Mouse (Mus musculus) monocyte, adult 5-6 weeks (primary cell): ENCODE data around the gene Cdc27. TPM values are rescaled to one million over a fixed set of nuclear protein-coding genes. Genes with fewer than 3 reads are reported as not detected.

ENCODE experiments used
- ATAC-seq: fragments of 153-309, 156-312 bp; replicated peaks from 2 replicates; pipeline ENCODE4 v1.8.0; 2017; ENCODE audit warnings: mild to moderate bottlenecking; ENCODE audit not compliant: low TSS enrichment, insufficient number of reproducible peaks, severe bottlenecking, poor library complexity, low FRiP score
- total RNA-seq: library from RNA; stranded (forward); fragments of 200-1000, 200-491, 200-594 nt; gene quantifications from 3 replicates; pipeline ENCODE4 v1.2.3, GENCODE M21; 2017

Gene Cdc27
- 25.5 to 39.0 TPM (median 33.4 TPM) in 3 replicates for total RNA-seq

DNA sequence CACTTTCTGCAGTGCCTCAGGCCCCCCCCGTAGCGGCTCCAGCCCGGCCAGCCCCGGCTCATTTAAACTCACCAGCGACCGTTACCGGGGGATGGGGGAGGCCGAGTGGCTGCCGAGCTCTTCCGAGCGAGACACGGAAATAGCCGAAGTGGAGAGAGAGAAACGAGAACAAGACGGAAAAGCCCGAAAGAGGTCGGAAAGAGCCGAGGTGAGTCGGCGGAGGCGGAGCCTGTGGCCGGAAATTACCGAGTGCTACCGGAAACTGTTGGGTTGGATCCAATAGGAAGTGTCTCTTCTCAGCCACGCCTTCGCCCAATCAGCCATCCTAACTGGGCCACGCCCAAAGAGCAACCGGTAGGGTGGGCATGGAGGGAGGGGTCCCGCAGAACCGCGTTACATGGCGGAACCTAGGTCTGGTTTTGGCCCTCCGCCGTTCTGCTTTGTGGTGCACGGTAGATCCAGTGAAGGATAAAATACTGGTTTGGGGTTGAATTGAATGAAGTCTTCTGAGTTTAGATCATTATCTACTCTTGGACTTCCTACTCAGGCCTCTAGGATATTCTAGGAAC is at the start of gene Cdc27, which contains the start of gene Myl4:
Gene Cdc27 (minus strand): TSS at position 215 of the 569 bp plus-strand sequence.
Gene Myl4 (plus strand): TSS at position 258 of the 569 bp plus-strand sequence.
- peak; percentile 98 for ATAC-seq

DNA sequence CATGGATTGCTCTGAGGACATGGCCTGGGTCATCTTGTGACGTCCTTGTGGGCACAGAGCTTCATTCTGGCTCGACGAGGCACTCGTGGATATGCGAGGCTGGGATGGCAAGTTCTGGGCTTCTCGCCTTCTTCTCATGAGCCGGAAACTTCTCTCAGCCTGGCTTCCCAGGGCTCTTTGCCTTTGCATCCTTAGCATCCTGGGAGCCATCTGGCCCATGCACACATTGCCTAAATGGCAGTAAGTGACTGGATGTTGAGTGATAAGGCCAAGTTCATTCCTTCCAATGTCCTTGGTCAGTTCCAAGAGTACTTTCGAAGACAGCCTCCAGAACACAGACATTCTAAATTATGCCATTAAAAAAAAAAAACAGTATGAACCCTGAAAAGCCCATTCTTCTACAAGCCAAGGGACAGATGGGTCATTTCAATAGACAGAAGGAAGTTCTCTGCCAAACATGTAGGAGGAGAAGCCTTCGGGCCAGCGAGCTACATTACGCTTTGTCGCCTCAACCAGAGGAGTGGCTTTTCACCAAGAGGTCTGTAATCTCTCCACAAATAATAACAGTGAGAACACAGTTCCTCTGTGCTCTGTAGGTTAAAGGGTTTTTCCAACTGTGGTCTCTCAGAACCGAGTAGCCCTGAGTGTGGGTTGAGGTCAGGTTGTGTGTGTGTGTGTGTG is 49.0 kb upstream of the Cdc27 start:
- no peak for ATAC-seq

DNA sequence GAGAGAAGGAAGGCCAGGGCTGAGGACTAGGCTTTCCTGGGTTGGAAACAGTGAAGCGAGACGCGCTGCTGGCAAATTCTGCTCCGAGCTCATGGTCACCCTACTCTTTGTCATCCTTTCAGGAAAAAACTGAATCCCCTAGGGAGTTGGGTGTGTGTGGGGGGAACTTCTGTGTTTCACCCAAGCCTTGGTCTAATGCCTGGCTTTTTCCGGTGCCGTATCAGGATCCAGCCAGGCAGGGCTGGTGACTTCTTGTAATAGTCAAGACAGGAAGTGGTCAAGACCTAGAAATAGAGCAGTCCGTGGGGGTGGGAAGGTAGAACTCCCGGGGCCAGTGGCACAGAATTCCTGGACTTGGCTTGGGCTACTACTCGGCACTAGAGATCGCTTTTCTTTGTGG is 45.9 kb upstream of the Cdc27 start:
- ATAC-seq, result no peak

DNA sequence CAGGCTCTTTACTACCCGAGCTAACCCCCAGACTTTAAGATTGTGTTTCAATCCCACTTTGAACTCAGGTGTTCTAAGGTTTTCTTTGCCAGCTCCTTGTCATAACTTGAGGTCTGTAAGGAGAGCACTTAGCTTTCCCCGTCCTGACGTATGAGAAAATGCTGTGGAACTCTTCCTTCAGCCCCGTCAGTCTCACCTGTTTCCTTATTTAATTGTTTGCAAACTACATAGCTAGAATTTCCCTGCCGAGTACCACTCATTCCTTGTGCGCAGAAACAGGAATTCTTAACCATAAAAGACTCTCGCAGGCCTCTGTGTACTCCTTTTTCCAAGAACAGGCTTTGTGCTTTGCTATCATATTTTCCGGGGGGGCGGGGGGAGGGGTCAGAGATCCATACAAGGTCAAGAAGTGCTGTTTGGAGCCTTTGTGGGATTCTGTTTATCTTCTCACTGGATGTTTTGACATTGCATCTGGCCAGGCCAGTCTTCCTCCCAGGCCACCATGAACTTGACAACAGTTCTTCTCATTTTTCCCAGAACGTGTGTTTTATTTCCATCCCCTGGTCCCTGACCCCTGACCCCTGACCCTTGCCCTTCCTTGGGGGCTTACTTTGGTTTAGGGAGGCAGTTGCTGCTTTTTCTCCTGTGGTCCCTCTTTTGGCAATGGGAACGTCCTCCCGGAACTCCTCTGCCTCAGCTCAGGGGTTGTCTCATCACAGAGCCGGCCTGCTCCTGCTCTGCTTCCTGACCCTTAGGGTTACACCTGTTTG is 41.8 kb upstream of the Cdc27 start:
- no peak for ATAC-seq

DNA sequence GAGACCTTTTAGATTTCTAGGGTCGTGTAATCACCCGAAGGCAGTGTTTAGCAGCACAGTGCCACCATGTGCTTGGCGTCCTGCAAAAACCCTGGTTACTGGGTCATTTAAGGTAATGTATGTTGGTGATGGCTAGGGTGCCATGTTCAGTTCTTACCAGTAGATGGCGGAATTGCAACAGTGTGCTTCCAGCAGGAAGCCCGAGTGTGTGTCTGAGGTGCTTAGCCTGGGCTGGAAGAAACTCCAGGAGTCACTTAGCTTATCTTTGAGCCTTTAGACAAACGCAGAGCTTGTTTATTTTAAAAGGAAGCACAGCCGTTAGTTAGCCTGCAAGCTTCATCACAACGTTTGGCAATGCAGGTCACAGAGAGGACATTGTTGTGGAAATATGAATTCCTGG is 39.7 kb upstream of the Cdc27 start:
- peak; percentile 96 for ATAC-seq

DNA sequence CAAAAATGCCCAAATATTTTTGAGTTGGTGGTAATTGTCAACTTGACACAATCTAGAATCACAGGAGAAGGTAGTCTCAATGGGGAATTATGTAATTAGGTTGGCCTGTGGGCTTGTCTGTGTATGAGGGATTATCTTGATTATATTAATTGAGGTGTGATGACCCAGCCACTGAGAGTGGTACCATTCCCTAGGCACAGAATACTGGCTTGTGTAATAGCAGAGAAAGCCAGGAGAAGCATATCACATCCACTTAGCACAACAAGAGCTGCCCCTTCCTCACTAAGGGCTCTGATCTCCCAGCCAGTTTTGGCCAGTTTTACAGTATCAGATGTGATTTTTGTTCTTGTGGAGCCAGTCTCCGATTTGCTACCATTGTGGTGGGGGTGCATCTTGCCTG is 39.1 kb upstream of the Cdc27 start:
- ATAC-seq, result no peak

DNA sequence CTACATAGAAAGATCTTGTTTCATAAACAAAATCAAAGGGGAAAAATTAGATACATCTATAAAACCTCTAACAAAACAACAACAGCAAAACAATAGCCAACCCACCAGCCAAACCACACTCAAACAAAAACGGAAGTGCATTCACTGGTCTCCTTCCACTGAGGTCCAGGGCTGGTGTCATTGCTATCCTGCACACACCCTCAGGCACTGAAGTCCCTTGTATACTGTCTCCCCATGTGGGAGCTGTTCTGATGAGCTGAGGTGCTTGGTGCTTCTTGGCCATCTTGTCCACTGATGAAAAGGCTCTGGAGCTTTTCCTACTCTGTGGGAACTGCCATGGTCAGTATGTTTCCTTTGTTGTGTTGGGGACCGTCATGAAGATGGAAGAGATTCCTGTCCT is 38.1 kb upstream of the Cdc27 start:
- no peak for ATAC-seq

DNA sequence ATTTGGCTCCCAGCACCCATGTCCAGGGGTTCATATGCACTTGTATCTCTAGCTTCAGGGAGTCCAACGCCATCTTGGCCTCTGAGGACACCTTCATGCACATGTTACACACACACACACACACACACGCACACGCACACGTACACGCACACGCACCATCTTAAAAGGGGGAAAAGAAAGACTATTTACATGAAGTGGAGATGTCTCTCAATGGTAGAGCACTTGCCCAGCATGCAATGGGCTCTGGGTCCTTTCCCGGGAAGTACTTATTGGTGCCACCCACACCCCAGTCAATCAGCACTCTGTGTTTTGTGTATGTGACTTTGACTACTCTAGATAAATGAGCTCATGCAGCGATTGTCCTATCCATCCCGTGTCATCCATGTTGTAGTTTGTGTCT is 37.5 kb upstream of the Cdc27 start:
- ATAC-seq, result no peak

DNA sequence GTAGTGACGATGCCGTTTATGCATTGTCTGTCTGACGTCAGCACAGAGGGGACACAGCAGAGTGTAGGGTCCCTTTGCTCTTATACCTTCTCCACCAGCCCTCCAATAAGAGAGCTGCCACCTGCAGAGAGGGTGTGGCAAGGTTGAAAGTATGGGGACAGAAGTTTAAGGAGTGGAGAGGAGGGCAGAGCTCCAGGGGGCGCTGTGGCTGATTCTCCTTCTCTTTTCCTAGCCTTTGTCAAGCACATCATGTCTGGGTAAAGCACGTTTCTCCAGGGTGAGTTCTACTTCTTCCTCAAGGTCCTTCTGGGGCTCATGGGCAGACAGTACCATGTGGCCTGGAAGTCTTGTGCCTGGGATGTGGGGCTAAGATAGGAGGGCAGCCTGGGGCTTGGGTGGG is 35.1 kb upstream of the Cdc27 start:
- ATAC-seq, result no peak

DNA sequence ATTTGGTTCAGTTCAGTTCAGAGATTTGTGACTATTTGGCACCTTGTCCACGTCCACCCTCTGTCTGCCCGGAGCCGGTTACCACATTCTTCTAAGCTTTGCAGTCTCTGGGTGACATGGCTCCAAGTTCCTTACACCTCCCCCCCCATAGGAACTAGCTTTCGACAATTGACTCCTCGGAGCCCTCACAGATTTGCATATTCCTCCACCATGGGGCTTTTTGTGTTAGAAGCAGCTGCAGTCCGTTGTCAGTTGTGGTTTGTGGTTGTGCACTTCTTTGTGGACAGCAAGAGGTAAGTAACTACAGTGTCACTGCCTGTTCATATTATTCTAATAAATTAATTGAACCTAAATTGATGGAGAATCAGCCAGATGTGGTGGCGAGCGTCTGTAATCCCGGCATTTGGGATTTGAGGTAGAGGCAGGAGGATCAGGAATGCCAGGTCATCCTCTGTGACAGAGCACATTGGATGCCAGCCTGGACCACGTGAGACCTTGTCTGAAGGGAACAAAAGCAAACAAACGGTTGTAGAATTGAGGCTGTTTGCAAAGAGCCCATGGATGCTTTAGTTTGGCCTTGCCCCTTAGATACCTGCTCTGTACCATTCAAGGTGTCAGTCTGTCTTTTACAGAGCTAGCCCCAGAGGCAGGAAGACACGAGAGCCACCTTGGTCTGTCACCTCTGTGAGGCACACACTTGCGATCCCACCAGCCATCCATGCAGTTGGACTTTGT is 32.4 kb upstream of the Cdc27 start:
- ATAC-seq, result peak; percentile 27; the same call in 1 of the 2 replicates

DNA sequence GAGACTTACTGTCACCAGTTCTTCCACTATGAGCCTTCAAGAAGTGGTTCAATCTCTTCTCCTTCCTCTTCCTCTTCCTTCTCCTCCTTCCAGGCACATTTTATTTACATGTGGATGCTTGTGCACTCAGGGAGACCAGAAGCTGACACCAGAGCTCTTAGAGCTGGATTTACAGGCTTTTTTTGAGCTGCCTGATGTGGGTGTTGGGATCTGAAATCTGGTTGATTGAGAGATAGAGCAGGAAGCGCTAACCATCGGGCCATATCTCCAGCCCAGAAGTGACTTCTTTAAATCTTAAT is 31.8 kb upstream of the Cdc27 start:
- ATAC-seq, result no peak

DNA sequence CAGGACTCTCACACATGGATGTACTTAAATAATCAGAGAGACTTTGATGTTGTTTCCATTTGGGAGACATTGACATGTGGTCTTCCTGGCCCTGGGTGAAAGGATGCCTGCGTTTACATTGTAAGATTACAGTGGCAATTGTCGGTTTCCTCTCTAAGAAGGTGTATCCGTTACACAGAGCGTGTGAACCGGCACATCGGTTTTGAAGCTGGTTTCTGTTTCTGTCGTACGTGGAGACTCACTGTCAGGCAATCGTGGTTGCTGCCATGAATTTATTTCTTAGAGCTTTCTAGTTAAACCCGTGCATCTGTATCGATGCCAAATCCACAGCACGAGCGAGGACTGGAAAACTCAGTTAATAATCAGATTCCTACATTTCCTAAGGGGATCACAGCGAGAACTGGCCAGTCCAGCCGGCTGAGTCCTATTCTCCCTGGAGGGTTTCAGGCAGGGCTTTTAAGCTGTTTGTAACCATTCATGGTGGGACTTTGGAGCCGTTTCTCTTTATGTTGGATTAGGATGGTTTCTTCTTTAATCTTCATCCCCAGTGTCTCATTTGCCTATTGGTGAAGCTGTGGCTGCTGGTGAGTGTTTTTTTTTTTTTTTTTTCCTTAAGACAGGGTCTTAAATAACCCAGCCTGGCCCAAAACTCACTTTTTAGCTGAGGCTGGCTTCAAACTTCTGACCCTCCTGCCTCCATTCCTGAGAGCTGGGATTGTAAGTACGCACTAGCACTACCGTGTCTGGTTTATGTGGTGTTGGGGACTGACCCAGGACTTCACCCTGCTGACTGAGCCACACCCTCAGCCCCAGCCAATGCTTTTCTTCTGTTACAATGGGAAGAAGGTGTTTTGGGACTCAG is 31.3 kb upstream of the Cdc27 start:
- no peak for ATAC-seq

DNA sequence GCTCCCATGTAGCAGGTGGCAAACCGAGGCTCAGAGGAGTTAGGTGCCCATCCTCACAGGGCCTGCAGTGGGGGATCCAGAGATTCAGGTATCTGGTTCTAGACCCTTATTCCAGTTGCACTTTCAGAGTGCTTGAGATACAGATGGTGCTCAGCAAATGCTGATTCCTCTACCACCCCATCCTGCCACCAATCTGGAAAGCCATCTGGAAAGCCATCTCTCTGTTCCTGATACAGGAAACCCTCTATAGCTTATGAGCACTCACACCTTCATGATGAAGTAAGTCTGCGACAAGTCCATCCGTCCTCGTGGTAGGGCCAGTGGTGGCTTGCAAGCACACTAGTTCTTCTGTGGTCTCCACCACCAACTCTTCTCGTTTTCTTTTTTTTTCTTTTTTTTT is 30.2 kb upstream of the Cdc27 start:
- ATAC-seq, result no peak

DNA sequence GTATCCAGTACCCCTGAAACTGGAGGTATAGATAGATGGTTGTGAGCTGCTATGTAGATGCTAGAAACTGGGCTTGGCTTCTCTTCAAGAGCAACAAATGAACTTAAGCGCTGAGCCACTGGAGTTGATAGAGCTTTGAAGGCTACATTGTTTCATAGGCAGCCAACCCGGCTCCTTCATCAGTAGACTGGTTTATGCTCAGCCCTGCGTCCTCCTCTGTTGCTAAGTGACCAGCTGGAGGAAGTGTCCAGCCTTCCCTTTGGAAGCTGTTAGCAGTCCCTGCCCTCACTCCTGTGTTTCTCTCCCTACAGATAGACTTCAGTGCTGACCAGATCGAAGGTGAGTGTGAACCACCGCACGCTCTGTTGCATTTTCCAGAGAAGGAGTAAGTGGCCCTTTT is 29.7 kb upstream of the Cdc27 start:
- no peak for ATAC-seq

DNA sequence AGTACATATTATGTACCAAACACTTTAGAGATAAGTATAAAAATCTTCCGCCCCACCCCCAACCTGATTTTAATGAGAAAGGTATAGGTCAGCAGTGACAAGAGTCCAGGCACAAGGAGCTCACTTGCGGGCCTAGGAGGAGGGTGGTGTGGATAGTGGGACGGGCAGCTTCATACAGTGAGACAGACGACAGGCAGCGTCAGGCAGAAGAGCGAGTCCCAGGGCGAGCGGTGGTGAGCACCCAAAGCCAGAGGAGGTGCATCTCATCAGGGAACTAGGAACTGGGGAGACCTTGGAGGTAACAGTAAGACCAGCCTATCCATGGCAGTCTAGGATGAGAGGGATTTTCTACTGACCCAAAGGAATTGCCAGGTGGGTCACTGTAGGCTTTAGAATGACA is 29.2 kb upstream of the Cdc27 start:
- ATAC-seq, result no peak

DNA sequence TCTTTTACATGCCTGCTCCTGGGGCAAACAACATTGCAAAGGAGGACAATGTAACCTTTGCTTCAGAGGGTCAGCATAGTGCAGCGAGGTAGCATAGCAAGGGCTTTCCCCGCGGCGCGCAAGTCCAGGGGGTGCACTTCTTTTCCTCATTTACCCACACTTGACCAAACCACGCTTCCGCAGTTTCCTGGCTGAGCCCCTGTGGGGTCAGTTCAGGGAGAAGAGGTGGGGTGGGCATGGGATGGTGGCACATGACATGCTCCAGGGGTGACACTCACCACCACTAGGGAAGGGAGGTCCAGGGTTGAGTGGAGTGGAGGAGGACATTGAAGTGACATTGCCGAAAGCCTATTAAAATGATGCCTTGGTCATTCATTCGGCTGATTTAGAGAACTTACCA is 28.7 kb upstream of the Cdc27 start:
- no peak for ATAC-seq

DNA sequence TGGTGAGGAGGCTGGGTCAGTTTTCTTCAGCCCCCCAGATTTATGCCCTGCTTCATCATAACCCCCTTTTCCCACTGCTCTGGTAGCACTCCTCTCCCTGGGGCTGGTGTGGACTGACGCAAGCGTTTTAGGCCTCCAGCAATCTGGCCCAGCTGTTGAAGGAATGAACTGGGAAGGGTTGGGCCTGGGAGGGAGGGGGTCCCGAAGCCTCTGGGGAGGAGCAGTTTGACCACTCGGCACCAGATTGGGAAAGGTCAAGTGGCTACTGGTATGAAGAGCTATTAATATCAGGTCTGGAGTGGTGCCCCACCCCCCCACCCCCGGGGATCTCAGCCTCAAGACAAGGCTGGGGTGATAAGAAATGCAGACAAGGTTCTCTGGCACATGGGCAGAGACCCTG is 27.7 kb upstream of the Cdc27 start:
- ATAC-seq, result no peak

DNA sequence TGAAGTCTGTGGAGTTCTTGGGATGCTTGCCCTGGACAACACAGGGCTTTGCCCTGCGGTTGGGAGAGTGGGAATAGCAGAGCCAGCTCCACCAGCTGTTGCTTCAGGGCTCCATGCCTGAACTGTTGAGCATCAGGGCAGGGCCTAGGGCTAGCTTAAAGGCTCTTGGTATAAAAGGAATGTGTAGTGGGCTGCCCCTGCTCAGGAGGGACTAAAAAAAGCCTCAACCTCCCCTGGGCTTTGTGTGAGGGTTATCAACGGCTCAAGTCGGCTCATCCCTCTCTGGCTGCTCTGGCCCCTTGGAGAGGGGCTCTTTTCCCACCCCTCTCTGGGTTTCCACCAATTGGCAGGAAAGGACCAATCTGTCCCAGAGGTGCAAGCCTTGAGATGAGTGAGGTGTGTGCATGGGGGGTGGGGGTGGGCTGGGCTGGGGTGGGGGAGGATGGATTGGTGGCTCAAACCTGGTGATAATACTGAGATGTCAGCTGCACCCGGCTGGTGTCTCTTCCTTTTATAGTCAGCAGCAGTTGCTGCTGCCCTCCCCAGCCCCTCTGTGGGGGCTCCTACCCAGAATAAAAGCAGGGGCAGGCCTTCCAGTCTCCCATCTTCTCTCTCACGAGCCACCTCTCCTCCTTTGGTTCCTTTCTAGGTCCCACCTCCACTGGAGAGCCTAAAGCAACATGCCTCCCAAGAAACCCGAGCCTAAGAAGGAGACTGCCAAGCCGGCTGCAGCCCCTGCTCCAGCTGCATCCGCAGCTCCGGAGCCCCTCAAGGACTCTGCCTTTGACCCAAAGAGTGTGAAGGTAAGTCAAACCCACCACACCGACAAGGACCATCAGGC is 26.6 kb upstream of the Cdc27 start:
- ATAC-seq, result no peak
